Mouse (Mus musculus) intestine, postnatal 0 days (tissue): ENCODE results near the gene Kcnk13. TPM values are rescaled to one million over a fixed set of nuclear protein-coding genes. Genes with fewer than 3 reads are reported as not detected.
"Not testable (repeated sequence)": the region's sequence is repeated elsewhere in the genome, so short reads cannot be mapped to it uniquely, and the experiment has no call there.

Experiments used
- ATAC-seq: fragments of 200-750 bp; cut with Nextera tagmentation; 2 replicates; pipeline ENCODE4 v1.8.0; 2017; ENCODE audit warnings: mild to moderate bottlenecking, moderate TSS enrichment, moderate library complexity
- H3K27ac ChIP-seq: fragments of 300-500 bp; sonication (generic); 2 replicates; pipeline ENCODE4 v1.5.1; 2014; ENCODE audit warnings: mild to moderate bottlenecking, low read depth, low read length, moderate library complexity
- H3K27me3 ChIP-seq: fragments of 300-500 bp; sonication (generic); replicated peaks from 2 replicates; pipeline ENCODE4 v1.6.1; 2014; ENCODE audit warnings: low read length, mixed read lengths; ENCODE audit not compliant: control insufficient read depth, insufficient read depth
- H3K36me3 ChIP-seq: fragments of 300-500 bp; sonication (generic); 2 replicates; pipeline ENCODE4 v1.6.1; 2014; ENCODE audit warnings: mild to moderate bottlenecking, moderate library complexity; ENCODE audit not compliant: control insufficient read depth, insufficient read depth
- H3K4me1 ChIP-seq: fragments of 300-500 bp; sonication (generic); replicated peaks from 2 replicates; pipeline ENCODE4 v1.6.1; 2014; ENCODE audit warnings: antibody characterized with exemption, low read length, mixed read lengths; ENCODE audit not compliant: control insufficient read depth, insufficient read depth
- H3K4me2 ChIP-seq: fragments of 300-500 bp; sonication (generic); replicated peaks from 2 replicates; pipeline ENCODE4 v1.6.1; 2014; ENCODE audit warnings: low read depth, mild to moderate bottlenecking, moderate library complexity
- H3K4me3 ChIP-seq: fragments of 300-500 bp; sonication (generic); 2 replicates; pipeline ENCODE4 v1.5.1; 2014; ENCODE audit warnings: low read depth, low read length
- H3K9ac ChIP-seq: fragments of 300-500 bp; sonication (generic); 2 replicates; pipeline ENCODE4 v1.6.1; 2014; ENCODE audit warnings: mild to moderate bottlenecking, low read depth, low read length
- H3K9me3 ChIP-seq: fragments of 300-500 bp; sonication (generic); 2 replicates; pipeline ENCODE4 v1.6.1; 2016; ENCODE audit warnings: mixed run types; ENCODE audit not compliant: control insufficient read depth
- CTCF ChIP-seq: sonication (generic); IDR thresholded peaks from 2 replicates; pipeline ENCODE4 v1.5.1; 2016; ENCODE audit warnings: low read depth, mild to moderate bottlenecking, control low read depth, antibody characterized with exemption, moderate library complexity
- WGBS: fragments of 180-500 bp; shearing (Covaris S2); extraction: QIAGEN DNeasy Blood & Tissue Kit; methylation state at CpG from one replicate; pipeline ENCODE4 v1.1.7; 2014; 5-methylcytosine and 5-hydroxymethylcytosine counted together
- polyA plus RNA-seq: library from polyadenylated mRNA; unstranded; fragments of >200 nt; fragmentation: Nextera tagmentation; extraction: Ambion mirVana; gene quantifications from 2 replicates; pipeline ENCODE4 v1.2.1, GENCODE M21; 2015

The Kcnk13 gene
- polyA plus RNA-seq, 1 experiment from 2014 or later = 0.43 TPM

- H3K27ac ChIP-seq = not testable (repeated sequence)
- WGBS = 70% methylated on average over 7 of the region's 7 CpGs
- peak; percentile 47 for TF ChIP-seq CTCF
These were observed 7.1 kb downstream of the Kcnk13 start for GRCm38 (mm10) chr12:99971205-99971894.

GRCm38 (mm10) chr12:99972825-99973224 is 8.5 kb downstream of the Kcnk13 start:
- Histone ChIP-seq H3K9me3 (no peaks in the 10 kb centered on the region), H3K4me3 (no peak overlapping the region), H3K36me3 (no peaks in the 10 kb centered on the region), H3K4me1 (no peaks in the 10 kb centered on the region), H3K27me3 (peaks cover 21% of the 10 kb centered on the region; the same call in 1 of the 2 replicates), H3K27ac (no peak overlapping the region), H3K4me2 (no peak overlapping the region), H3K9ac (no peak overlapping the region)
- ATAC-seq = no peak
- peak; percentile 30 for TF ChIP-seq CTCF
- WGBS = 64% methylated on average over 7 of the region's 7 CpGs

More at GRCm38 (mm10) chr12:99971205-99971894, 7.1 kb downstream of the Kcnk13 start:
- not testable (repeated sequence) for H3K36me3 ChIP-seq, H3K9me3 ChIP-seq, H3K4me2 ChIP-seq, H3K9ac ChIP-seq, H3K4me3 ChIP-seq, ATAC-seq, H3K4me1 ChIP-seq
- H3K27me3 ChIP-seq = peaks cover 35% of the 10 kb centered on the region

- Histone ChIP-seq H3K27me3 (0 out of 2 replicates have a peak, but pooled peaks cover 13% of the 10 kb centered on the region), H3K9me3 (no peaks in the 10 kb centered on the region), H3K9ac (no peak overlapping the region), H3K4me2 (no peak overlapping the region), H3K27ac (no peak overlapping the region), H3K4me3 (no peak overlapping the region), H3K4me1 (no peaks in the 10 kb centered on the region), H3K36me3 (no peaks in the 10 kb centered on the region)
- ATAC-seq = no peak
- TF ChIP-seq CTCF = peak; percentile 52
- WGBS = 80% methylated on average over 1 of the region's 1 CpGs
These were observed 9.4 kb downstream of the Kcnk13 start for GRCm38 (mm10) chr12:99973659-99974058.

- Histone ChIP-seq H3K4me1 (no peaks in the 10 kb centered on the region), H3K27me3 (no peaks in the 10 kb centered on the region), H3K4me3 (no peak overlapping the region), H3K9ac (no peak overlapping the region), H3K27ac (no peak overlapping the region), H3K4me2 (no peak overlapping the region), H3K9me3 (no peaks in the 10 kb centered on the region), H3K36me3 (no peaks in the 10 kb centered on the region)
- no peak for ATAC-seq
- WGBS = 81% methylated on average over 4 of the region's 4 CpGs
- TF ChIP-seq CTCF = no peak
These were observed 15.2 kb downstream of the Kcnk13 start for GRCm38 (mm10) chr12:99979541-99979940.

GRCm38 (mm10) chr12:99986797-99987196 is 22.5 kb downstream of the Kcnk13 start:
- H3K4me2 ChIP-seq = no peak overlapping the region
- no peaks in the 10 kb centered on the region for H3K36me3 ChIP-seq
- no peaks in the 10 kb centered on the region for H3K27me3 ChIP-seq
- TF ChIP-seq CTCF = no peak
- H3K9me3 ChIP-seq = no peaks in the 10 kb centered on the region
- no peaks in the 10 kb centered on the region for H3K4me1 ChIP-seq
- no peak overlapping the region for H3K9ac ChIP-seq
- 91% methylated on average over 5 of the region's 5 CpGs for WGBS
- ATAC-seq = no peak
- no peak overlapping the region for H3K4me3 ChIP-seq
- no peak overlapping the region for H3K27ac ChIP-seq

GRCm38 (mm10) chr12:99988144-99988543 is 23.8 kb downstream of the Kcnk13 start:
- Histone ChIP-seq H3K4me3 (no peak overlapping the region), H3K4me1 (no peaks in the 10 kb centered on the region), H3K27me3 (no peaks in the 10 kb centered on the region), H3K27ac (no peak overlapping the region), H3K9me3 (no peaks in the 10 kb centered on the region), H3K4me2 (no peak overlapping the region), H3K36me3 (no peaks in the 10 kb centered on the region), H3K9ac (no peak overlapping the region)
- no peak for ATAC-seq
- 64% methylated on average over 2 of the region's 2 CpGs for WGBS
- no peak for TF ChIP-seq CTCF
